Mouse (Mus musculus): Measurements from ENCODE around the gene Rsrp1. TPM values are rescaled to one million over a fixed set of nuclear protein-coding genes. Genes with fewer than 3 reads are reported as not detected.

Rsrp1 gene
- polyA plus RNA-seq, 1 experiment from 2014 or later: 400 TPM

- ATAC-seq (replicated peaks; ENCODE audit: low FRiP score, low TSS enrichment, low read depth): no peak
These were observed 1.8 kb downstream of the Rsrp1 start for GRCm38 (mm10) chr4:134925206-134925605.

GRCm38 (mm10) chr4:134927815-134928463 lies 4.5 kb downstream of the Rsrp1 start:
- Histone ChIP-seq H3K27ac (ENCODE audit: low read depth) (no peak overlapping the region), H3K4me3 (ENCODE audit: low read depth, low read length) (no peak overlapping the region), H3K27me3 (replicated peaks; ENCODE audit: control insufficient read depth, insufficient read depth, low read length) (no peaks in the 10 kb centered on the region), H3K36me3 (ENCODE audit: control insufficient read depth, insufficient read depth, low read length) (peaks cover 51% of the 10 kb centered on the region), H3K9ac (ENCODE audit: low read length) (no peak overlapping the region), H3K9me3 (ENCODE audit: control insufficient read depth, low read length) (no peaks in the 10 kb centered on the region), H3K4me1 (replicated peaks; ENCODE audit: control insufficient read depth, insufficient read depth, low read length) (peaks cover 21% of the 10 kb centered on the region), H3K4me2 (ENCODE audit: low read length) (no peak overlapping the region)
- 69% methylated on average over 5 of the region's 5 CpGs for WGBS
- ATAC-seq (replicated peaks; ENCODE audit: low FRiP score, low TSS enrichment, low read depth) (no peak), DNase-seq (ENCODE audit: low spot score) (no peak)

More at GRCm38 (mm10) chr4:134925206-134925605, 1.8 kb downstream of the Rsrp1 start:
- no peak for DNase-seq (ENCODE audit: low spot score)
- Histone ChIP-seq H3K36me3 (ENCODE audit: control insufficient read depth, insufficient read depth, low read length) (peaks cover 43% of the 10 kb centered on the region), H3K27ac (ENCODE audit: low read depth) (no peak overlapping the region), H3K27me3 (replicated peaks; ENCODE audit: control insufficient read depth, insufficient read depth, low read length) (no peaks in the 10 kb centered on the region), H3K9ac (ENCODE audit: low read length) (peak overlapping the region; percentile 98; the same call in 1 of the 2 replicates), H3K9me3 (ENCODE audit: control insufficient read depth, low read length) (no peaks in the 10 kb centered on the region), H3K4me1 (replicated peaks; ENCODE audit: control insufficient read depth, insufficient read depth, low read length) (peaks cover 15% of the 10 kb centered on the region; the same call in 1 of the 2 replicates), H3K4me2 (ENCODE audit: low read length) (peak overlapping the region; percentile 93), H3K4me3 (ENCODE audit: low read depth, low read length) (peak overlapping the region; percentile 100)
- WGBS: 75% methylated on average over 8 of the region's 8 CpGs

- peaks cover 55% of the 10 kb centered on the region for H3K36me3 ChIP-seq (ENCODE audit: control insufficient read depth, insufficient read depth, low read length)
- H3K4me1 ChIP-seq (replicated peaks; ENCODE audit: control insufficient read depth, insufficient read depth, low read length): peaks cover 21% of the 10 kb centered on the region
- H3K4me3 ChIP-seq (ENCODE audit: low read depth, low read length): no peak overlapping the region
- no peak overlapping the region for H3K9ac ChIP-seq (ENCODE audit: low read length)
- ATAC-seq (replicated peaks; ENCODE audit: low FRiP score, low TSS enrichment, low read depth) (no peak), DNase-seq (ENCODE audit: low spot score) (no peak)
- 70% methylated on average over 1 of the region's 1 CpGs for WGBS
- H3K27ac ChIP-seq (ENCODE audit: low read depth): no peak overlapping the region
- no peaks in the 10 kb centered on the region for H3K9me3 ChIP-seq (ENCODE audit: control insufficient read depth, low read length)
- no peaks in the 10 kb centered on the region for H3K27me3 ChIP-seq (replicated peaks; ENCODE audit: control insufficient read depth, insufficient read depth, low read length)
- no peak overlapping the region for H3K4me2 ChIP-seq (ENCODE audit: low read length)
These were observed 5.1 kb downstream of the Rsrp1 start for GRCm38 (mm10) chr4:134928464-134928836.

GRCm38 (mm10) chr4:134929536-134929935 lies 6.1 kb downstream of the Rsrp1 start:
- Histone ChIP-seq H3K27me3 (replicated peaks; ENCODE audit: control insufficient read depth, insufficient read depth, low read length) (no peaks in the 10 kb centered on the region), H3K27ac (ENCODE audit: low read depth) (no peak overlapping the region), H3K4me1 (replicated peaks; ENCODE audit: control insufficient read depth, insufficient read depth, low read length) (peaks cover 21% of the 10 kb centered on the region), H3K4me3 (ENCODE audit: low read depth, low read length) (no peak overlapping the region), H3K4me2 (ENCODE audit: low read length) (no peak overlapping the region), H3K9ac (ENCODE audit: low read length) (no peak overlapping the region), H3K9me3 (ENCODE audit: control insufficient read depth, low read length) (no peaks in the 10 kb centered on the region), H3K36me3 (ENCODE audit: control insufficient read depth, insufficient read depth, low read length) (peaks cover 63% of the 10 kb centered on the region)
- WGBS: 71% methylated on average over 4 of the region's 4 CpGs
- no peak for ATAC-seq (replicated peaks; ENCODE audit: low FRiP score, low TSS enrichment, low read depth)
- no peak for DNase-seq (ENCODE audit: low spot score)

GRCm38 (mm10) chr4:134930190-134930589 lies 6.8 kb downstream of the Rsrp1 start:
- Histone ChIP-seq H3K4me1 (replicated peaks; ENCODE audit: control insufficient read depth, insufficient read depth, low read length) (peaks cover 19% of the 10 kb centered on the region), H3K36me3 (ENCODE audit: control insufficient read depth, insufficient read depth, low read length) (peaks cover 65% of the 10 kb centered on the region), H3K4me2 (ENCODE audit: low read length) (peak overlapping the region; percentile 96), H3K27me3 (replicated peaks; ENCODE audit: control insufficient read depth, insufficient read depth, low read length) (no peaks in the 10 kb centered on the region), H3K9ac (ENCODE audit: low read length) (0 out of 2 replicates have a peak overlapping the region, but pooled peaks have one; percentile 27), H3K4me3 (ENCODE audit: low read depth, low read length) (peak overlapping the region; percentile 98), H3K27ac (ENCODE audit: low read depth) (no peak overlapping the region), H3K9me3 (ENCODE audit: control insufficient read depth, low read length) (no peaks in the 10 kb centered on the region)
- 28% methylated on average over 9 of the region's 9 CpGs for WGBS
- peak; percentile 4; the same call in 1 of the 2 replicates for ATAC-seq (replicated peaks; ENCODE audit: low FRiP score, low TSS enrichment, low read depth)
- no peak for DNase-seq (ENCODE audit: low spot score)

GRCm38 (mm10) chr4:134930684-134931481 lies 7.5 kb downstream of the Rsrp1 start, which contains the start of gene Syf2:
TSS of gene Syf2 (plus strand) at chr4:134930898.
- DNase-seq (ENCODE audit: low spot score) (peak; percentile 95), ATAC-seq (replicated peaks; ENCODE audit: low FRiP score, low TSS enrichment, low read depth) (peak; percentile 95)
- under 1% methylated on average over 64 of the region's 68 CpGs for WGBS
- H3K4me2 ChIP-seq (ENCODE audit: low read length): peak within 1 kb of the TSS; percentile 96
- H3K27me3 ChIP-seq (replicated peaks; ENCODE audit: control insufficient read depth, insufficient read depth, low read length): no peaks in the 10 kb centered on the region
- peaks cover 65% of the 10 kb centered on the region for H3K36me3 ChIP-seq (ENCODE audit: control insufficient read depth, insufficient read depth, low read length)
- peaks cover 12% of the 10 kb centered on the region for H3K4me1 ChIP-seq (replicated peaks; ENCODE audit: control insufficient read depth, insufficient read depth, low read length)
- peak within 1 kb of the TSS; percentile 71 for H3K9ac ChIP-seq (ENCODE audit: low read length)
- peak within 1 kb of the TSS; percentile 98 for H3K4me3 ChIP-seq (ENCODE audit: low read depth, low read length)
- peak within 1 kb of the TSS; percentile 65 for H3K27ac ChIP-seq (ENCODE audit: low read depth)
- no peaks in the 10 kb centered on the region for H3K9me3 ChIP-seq (ENCODE audit: control insufficient read depth, low read length)

GRCm38 (mm10) chr4:134937240-134938176 lies 14.1 kb downstream of the Rsrp1 start:
- H3K36me3 ChIP-seq (ENCODE audit: control insufficient read depth, insufficient read depth, low read length): peaks cover 48% of the 10 kb centered on the region
- no peak overlapping the region for H3K4me2 ChIP-seq (ENCODE audit: low read length)
- ATAC-seq (replicated peaks; ENCODE audit: low FRiP score, low TSS enrichment, low read depth) (no peak), DNase-seq (ENCODE audit: low spot score) (no peak)
- no peak overlapping the region for H3K27ac ChIP-seq (ENCODE audit: low read depth)
- 48% methylated on average over 17 of the region's 17 CpGs for WGBS
- H3K9ac ChIP-seq (ENCODE audit: low read length): no peak overlapping the region
- 0 out of 2 replicates have a peak, but pooled peaks cover 2% of the 10 kb centered on the region for H3K27me3 ChIP-seq (replicated peaks; ENCODE audit: control insufficient read depth, insufficient read depth, low read length)
- H3K4me3 ChIP-seq (ENCODE audit: low read depth, low read length): no peak overlapping the region
- peaks cover 4% of the 10 kb centered on the region; the same call in 1 of the 2 replicates for H3K4me1 ChIP-seq (replicated peaks; ENCODE audit: control insufficient read depth, insufficient read depth, low read length)
- H3K9me3 ChIP-seq (ENCODE audit: control insufficient read depth, low read length): no peaks in the 10 kb centered on the region

- WGBS: 61% methylated on average over 9 of the region's 9 CpGs
- ATAC-seq (replicated peaks; ENCODE audit: low FRiP score, low TSS enrichment, low read depth) (no peak), DNase-seq (ENCODE audit: low spot score) (no peak)
- Histone ChIP-seq H3K27me3 (replicated peaks; ENCODE audit: control insufficient read depth, insufficient read depth, low read length) (peaks cover 11% of the 10 kb centered on the region; the same call in 1 of the 2 replicates), H3K9ac (ENCODE audit: low read length) (no peak overlapping the region), H3K4me3 (ENCODE audit: low read depth, low read length) (no peak overlapping the region), H3K36me3 (ENCODE audit: control insufficient read depth, insufficient read depth, low read length) (peaks cover 27% of the 10 kb centered on the region), H3K27ac (ENCODE audit: low read depth) (no peak overlapping the region), H3K4me2 (ENCODE audit: low read length) (peak overlapping the region; percentile 20; the same call in 1 of the 2 replicates), H3K4me1 (replicated peaks; ENCODE audit: control insufficient read depth, insufficient read depth, low read length) (peaks cover 4% of the 10 kb centered on the region; the same call in 1 of the 2 replicates), H3K9me3 (ENCODE audit: control insufficient read depth, low read length) (no peaks in the 10 kb centered on the region)
These were observed 16.5 kb downstream of the Rsrp1 start for GRCm38 (mm10) chr4:134939900-134940299.
